Mouse (Mus musculus) thymus, postnatal 36 days (tissue): Measurements from ENCODE around the gene Tfip11.
"Not testable (repeated sequence)": the region's sequence is repeated elsewhere in the genome, so short reads cannot be mapped to it uniquely, and the experiment has no call there.

Experiments
- DNase-seq, 2 experiments: peaks; one replicate each; pipeline ENCODE4 v3.0.0; 2022; ENCODE audit warnings: mixed read lengths in 2 of 2

Gene Tfip11

GRCm38 (mm10) chr5:112290536-112290880 is 35.6 kb upstream of the Tfip11 start:
- DNase-seq: no peak

GRCm38 (mm10) chr5:112291866-112292265 is 34.3 kb upstream of the Tfip11 start:
- peak in 1 of 2 experiments; percentile 56 for DNase-seq

GRCm38 (mm10) chr5:112292343-112292980 is 33.7 kb upstream of the Tfip11 start:
- no peak for DNase-seq

GRCm38 (mm10) chr5:112293800-112294199 is 32.4 kb upstream of the Tfip11 start:
- DNase-seq: no peak

- no peak for DNase-seq
Measured at GRCm38 (mm10) chr5:112294696-112295095, 31.5 kb upstream of the Tfip11 start.

GRCm38 (mm10) chr5:112295162-112295561 is 31.0 kb upstream of the Tfip11 start:
- no peak for DNase-seq

- DNase-seq: no peak
Measured at GRCm38 (mm10) chr5:112295564-112295963, 30.6 kb upstream of the Tfip11 start.

GRCm38 (mm10) chr5:112296404-112297181 is 29.6 kb upstream of the Tfip11 start:
- DNase-seq: no peak

GRCm38 (mm10) chr5:112297257-112297656 is 28.9 kb upstream of the Tfip11 start:
- peak in 1 of 2 experiments; percentile 46 for DNase-seq

GRCm38 (mm10) chr5:112298226-112298988 is 27.8 kb upstream of the Tfip11 start:
- peak; percentile 53 to 74 for DNase-seq

GRCm38 (mm10) chr5:112299399-112299798 is 26.8 kb upstream of the Tfip11 start:
- no peak for DNase-seq

- no peak for DNase-seq
Measured at GRCm38 (mm10) chr5:112300112-112300511, 26.0 kb upstream of the Tfip11 start.

- no peak for DNase-seq
Measured at GRCm38 (mm10) chr5:112300721-112301308, 25.3 kb upstream of the Tfip11 start.

- DNase-seq: no peak
Measured at GRCm38 (mm10) chr5:112301694-112302093, 24.5 kb upstream of the Tfip11 start.

GRCm38 (mm10) chr5:112302310-112302709 is 23.8 kb upstream of the Tfip11 start:
- DNase-seq: no peak

GRCm38 (mm10) chr5:112305842-112306241 is 20.3 kb upstream of the Tfip11 start:
- no peak for DNase-seq

- DNase-seq: no peak
Measured at GRCm38 (mm10) chr5:112313222-112313885, 12.8 kb upstream of the Tfip11 start.

- DNase-seq: no peak
Measured at GRCm38 (mm10) chr5:112316468-112316867, 9.7 kb upstream of the Tfip11 start.

GRCm38 (mm10) chr5:112317328-112317727 is 8.8 kb upstream of the Tfip11 start:
- DNase-seq: no peak

- not testable (repeated sequence) for DNase-seq
Measured at GRCm38 (mm10) chr5:112319343-112319742, 6.8 kb upstream of the Tfip11 start.

- no peak for DNase-seq
Measured at GRCm38 (mm10) chr5:112320379-112320778, 5.8 kb upstream of the Tfip11 start.

- no peak for DNase-seq
Measured at GRCm38 (mm10) chr5:112320936-112321335, 5.2 kb upstream of the Tfip11 start.

- DNase-seq: no peak
Measured at GRCm38 (mm10) chr5:112321376-112321775, 4.8 kb upstream of the Tfip11 start.
